Comparison of ENCODE assay signal across 9 mouse cellular contexts in the genomic region with DNA sequence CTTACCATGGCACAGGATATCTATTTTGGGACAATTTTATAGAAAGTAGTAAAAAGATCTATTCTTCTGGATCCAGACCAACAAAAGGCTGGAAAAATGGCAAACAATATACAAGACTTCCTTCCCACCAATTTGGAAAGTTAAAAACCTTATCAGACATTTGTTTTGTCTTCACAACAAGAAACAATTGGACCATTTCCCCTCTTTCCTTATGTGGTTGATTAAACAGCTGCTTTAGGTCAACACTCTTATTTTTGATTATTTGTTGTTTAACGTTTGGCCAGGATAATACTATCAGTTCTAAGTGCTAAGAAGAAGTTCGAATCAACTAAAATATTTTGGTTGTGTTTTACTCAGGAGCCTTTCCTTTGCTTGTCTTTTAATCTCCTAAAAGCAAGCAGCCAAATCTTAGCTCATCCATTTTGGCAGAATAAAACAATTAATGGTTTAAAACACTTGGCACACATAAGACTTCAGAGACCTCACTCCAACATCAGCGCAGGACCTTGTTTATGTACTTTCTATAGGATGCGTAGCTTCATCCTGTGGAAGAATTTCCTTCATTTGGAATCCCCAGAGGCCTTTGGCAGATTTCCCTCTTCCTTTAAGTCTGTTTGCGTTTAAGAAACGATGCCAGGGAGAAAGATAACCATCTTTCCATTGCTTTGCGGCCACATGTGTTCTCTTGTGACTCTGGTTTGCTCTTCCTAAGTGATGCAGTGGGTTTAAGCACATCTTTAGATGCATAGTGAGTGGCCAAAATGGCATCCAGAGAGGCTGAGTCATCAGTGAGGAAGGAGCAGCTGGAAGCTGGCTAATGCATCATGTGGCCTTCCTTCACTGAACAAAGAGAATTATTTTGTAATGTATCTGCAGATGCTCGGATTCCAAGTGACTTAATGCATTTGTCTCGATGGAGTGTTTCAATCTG.
DNase-seq lines count a peak whose midpoint lies in the region; ATAC-seq lines count a peak whose summit lies in the region.
"Had no signal": no experiment of that assay in that cellular context is flagged by ENCODE, and none has a peak within 500 bp of the region (broad histone marks: within the 10 kb centered on the region; RNA-seq: fewer than 3 reads in every experiment).

No protein-coding gene starts in this region.

- H3K27me3 ChIP-seq in hindbrain, embryonic 14.5 days (ENCODE audit: control insufficient read depth, insufficient read depth, low read length): no peaks in the 10 kb centered on the region
- H3K27me3 ChIP-seq in hindbrain, embryonic 10.5 days (ENCODE audit: insufficient read depth, poor library complexity, severe bottlenecking): no peaks in the 10 kb centered on the region; the same call in 1 of the 2 replicates

- H3K9ac ChIP-seq in hindbrain, embryonic 14.5 days: no peak overlapping the region

- peak overlapping the region; percentile 26; the same call in 1 of the 2 replicates for H3K27ac ChIP-seq in hindbrain, embryonic 14.5 days
- H3K27ac ChIP-seq in hindbrain, embryonic 10.5 days: no peak overlapping the region

- no peak for DNase-seq in hindbrain, embryonic 14.5 days (ENCODE audit: low spot score)
- no peak for DNase-seq in hindbrain, embryonic 10.5 days (ENCODE audit: low spot score)
- DNase-seq in 3T3-L1 (ENCODE audit: low read depth, low spot score): peak; percentile 99
- DNase-seq in embryo, embryonic 10.5 days (ENCODE audit: low spot score): peak; percentile 20
- DNase-seq in heart, postnatal 4 days: peak; percentile 46
- DNase-seq in cerebellum, postnatal 14 days: no peak
- no peak for DNase-seq in cerebellum, adult 11 months
- DNase-seq: cerebellum, adult 18-20 months had no signal

- 69% methylated on average over 9 of the region's 9 CpGs for WGBS in hindbrain, embryonic 14.5 days
- WGBS in hindbrain, embryonic 10.5 days: 76% methylated on average over 9 of the region's 9 CpGs

- H3K9me3 ChIP-seq in hindbrain, embryonic 14.5 days (ENCODE audit: control insufficient read depth, low read length): no peaks in the 10 kb centered on the region
- H3K9me3 ChIP-seq in hindbrain, embryonic 10.5 days: no peaks in the 10 kb centered on the region

- no peaks in the 10 kb centered on the region for H3K4me1 ChIP-seq in hindbrain, embryonic 14.5 days (replicated peaks; ENCODE audit: control insufficient read depth, insufficient read depth, low read length)
- no peaks in the 10 kb centered on the region for H3K4me1 ChIP-seq in hindbrain, embryonic 10.5 days (replicated peaks)

- no peaks in the 10 kb centered on the region for H3K36me3 ChIP-seq in hindbrain, embryonic 14.5 days (replicated peaks; ENCODE audit: control insufficient read depth, insufficient read depth)
- H3K36me3 ChIP-seq in hindbrain, embryonic 10.5 days: no peaks in the 10 kb centered on the region

- H3K4me2 ChIP-seq in hindbrain, embryonic 14.5 days (replicated peaks): no peak overlapping the region

- ATAC-seq in hindbrain, embryonic 14.5 days (ENCODE audit: low FRiP score): no peak
- no peak for ATAC-seq in erythroid progenitor cell, adult 5-6 weeks (replicated peaks; ENCODE audit: low FRiP score, poor library complexity, severe bottlenecking)

- H3K4me3 ChIP-seq in hindbrain, embryonic 14.5 days (replicated peaks; ENCODE audit: low read length): no peak overlapping the region
- no peak overlapping the region for H3K4me3 ChIP-seq in hindbrain, embryonic 10.5 days

Comparison
In these comparisons a context has a peak if more than half of its experiments do, and no peak if none do; other contexts are left out.
1. DNase-seq: peak in 3T3-L1 (single experiment), embryo, embryonic 10.5 days (single experiment) and heart, postnatal 4 days (single experiment); none in hindbrain, embryonic 14.5 days (single experiment), hindbrain, embryonic 10.5 days (single experiment), cerebellum, postnatal 14 days (0 of 2) and cerebellum, adult 11 months (single experiment).